Mouse (Mus musculus): ENCODE data around the gene Ccdc60.
A peak's percentile ranks its signal among the peaks of the same experiment; 100 is the strongest.
"Not testable (repeated sequence)": the region's sequence is repeated elsewhere in the genome, so short reads cannot be mapped to it uniquely, and the experiment has no call there.

The Ccdc60 gene

DNA sequence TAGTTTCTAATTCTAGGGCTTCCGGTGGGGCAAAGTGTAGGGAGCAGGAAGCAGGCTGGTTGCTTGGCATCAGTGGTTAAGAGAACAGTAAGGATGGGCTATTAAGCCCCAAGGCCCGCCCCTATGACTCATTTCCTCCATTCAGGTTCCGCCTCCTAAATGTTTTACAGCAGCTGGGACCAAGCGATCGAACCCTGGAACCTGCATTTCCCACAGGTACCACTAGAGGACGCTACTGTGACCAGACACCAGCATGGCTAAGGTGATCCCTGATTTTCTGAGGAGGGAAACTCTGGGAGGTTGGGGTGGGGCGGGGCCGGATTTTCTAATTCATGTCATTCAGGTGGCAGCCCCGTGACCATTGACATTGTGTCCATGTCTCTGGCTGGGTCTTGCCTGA, 96.1 kb downstream of the Ccdc60 start:
- no peak for DNase-seq (ENCODE audit: low spot score in 2 of 2)

DNA sequence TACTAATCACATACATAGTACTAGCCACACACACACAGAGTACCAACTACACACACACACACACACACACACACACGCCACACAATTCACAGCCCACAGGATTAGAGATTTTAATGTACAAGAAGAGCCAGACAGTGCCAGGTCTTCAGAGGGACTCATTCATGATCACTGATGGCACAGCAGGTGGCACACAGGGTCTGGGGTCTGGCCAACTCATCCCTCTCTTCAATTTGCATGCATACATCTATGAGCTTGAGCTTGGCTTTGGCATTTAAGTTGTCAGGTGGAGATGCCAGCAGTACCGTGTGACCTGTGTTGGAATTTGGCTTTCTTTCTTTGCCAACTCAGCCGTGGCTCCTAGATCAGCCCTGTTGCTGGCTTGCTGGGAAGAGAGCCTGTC, 97.2 kb downstream of the Ccdc60 start:
- DNase-seq (ENCODE audit: low spot score in 2 of 2), result no peak

- no peak for DNase-seq (ENCODE audit: low spot score in 2 of 2)
Observed at GRCm38 (mm10) chr5:116189818-116190217, 99.0 kb downstream of the Ccdc60 start.

DNA sequence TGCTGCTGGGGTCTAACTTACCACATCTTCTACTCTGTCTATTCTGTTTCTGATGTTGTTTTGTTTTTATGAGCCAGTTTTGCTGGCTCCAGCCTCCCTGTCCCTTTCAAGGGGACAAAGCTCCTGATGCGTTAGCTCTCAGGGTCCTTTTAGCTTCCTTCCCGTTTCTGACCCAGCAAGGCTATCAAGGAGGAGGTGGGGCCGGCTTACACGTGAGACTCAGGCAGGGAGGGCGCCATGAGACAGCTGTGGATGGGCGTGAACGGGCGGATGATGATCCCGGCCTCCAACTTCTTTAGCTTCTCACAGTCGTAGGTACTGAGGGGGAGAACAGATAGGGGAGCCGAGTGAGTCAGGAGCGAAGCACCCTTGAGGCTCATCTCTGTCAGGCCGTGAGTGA, 108.2 kb downstream of the Ccdc60 start:
- no peak for DNase-seq (ENCODE audit: low spot score in 2 of 2)

DNA sequence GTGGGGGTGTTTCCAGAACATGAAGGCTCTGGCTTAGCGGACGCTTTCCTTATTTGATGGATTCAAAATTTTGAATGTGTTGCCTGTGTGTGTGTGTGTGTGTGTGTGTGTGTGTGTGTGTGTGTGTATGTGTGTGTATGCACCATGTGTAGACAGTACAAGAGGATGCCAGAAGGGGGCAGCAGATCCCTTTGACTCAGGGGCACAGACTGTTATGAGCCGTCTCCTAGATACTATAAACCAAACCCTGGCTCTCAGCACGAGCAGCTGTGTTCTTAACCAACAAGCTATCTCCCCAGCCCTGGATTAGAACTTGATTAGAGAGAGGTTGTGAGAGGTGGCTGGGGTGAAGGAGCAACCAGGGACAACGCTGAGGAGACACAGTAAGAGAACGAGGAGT, 117.1 kb downstream of the Ccdc60 start:
- no peak for DNase-seq (ENCODE audit: low spot score in 2 of 2)

DNA sequence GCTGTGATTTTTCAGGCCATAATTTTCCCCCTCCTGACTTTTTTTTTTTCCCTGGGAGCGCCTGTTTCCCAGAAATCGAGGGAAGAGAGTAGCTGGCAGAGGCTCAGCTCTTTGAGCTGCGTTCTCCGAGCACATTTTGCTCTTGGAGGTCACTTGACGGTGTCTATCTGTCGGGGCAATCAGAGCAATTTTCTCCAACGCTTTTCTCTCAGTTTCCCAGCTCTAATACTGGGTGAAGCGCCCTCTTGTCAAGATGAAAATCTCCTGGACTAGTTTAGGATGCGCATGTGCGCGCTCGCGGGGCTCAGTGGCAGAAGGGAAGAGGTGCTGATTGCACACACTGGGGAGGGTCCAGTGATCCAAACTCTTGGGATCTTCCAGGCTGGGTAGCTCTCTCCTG, 121.8 kb downstream of the Ccdc60 start:
- DNase-seq (ENCODE audit: low spot score in 2 of 2), result no peak

- DNase-seq (ENCODE audit: low spot score in 2 of 2), result no peak
Observed at GRCm38 (mm10) chr5:116165203-116165888, 123.4 kb downstream of the Ccdc60 start.

GRCm38 (mm10) chr5:116154811-116155210, 134.0 kb downstream of the Ccdc60 start:
- DNase-seq (ENCODE audit: low spot score in 2 of 2), result no peak

GRCm38 (mm10) chr5:116146446-116146845, 142.3 kb downstream of the Ccdc60 start:
- not testable (repeated sequence) for DNase-seq (ENCODE audit: low spot score in 2 of 2)

DNA sequence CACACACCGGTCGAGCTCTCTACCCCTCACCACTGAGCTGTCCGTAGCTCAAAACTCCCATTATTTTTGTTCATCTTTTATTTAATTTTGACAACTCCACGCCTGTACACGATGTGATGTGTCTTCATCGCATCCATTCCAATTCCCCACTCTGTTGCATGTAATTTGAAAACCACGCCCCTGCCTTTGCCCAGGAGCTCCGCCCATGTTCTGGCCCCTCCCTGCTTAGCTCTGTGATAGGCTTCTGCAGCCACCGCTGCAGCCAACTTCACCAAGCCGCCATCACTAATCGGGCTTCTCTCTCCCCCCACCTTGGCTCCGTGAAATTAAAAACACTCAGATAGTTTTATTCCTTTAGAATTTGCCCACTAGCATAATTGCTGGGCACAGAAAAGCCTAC, 144.1 kb downstream of the Ccdc60 start:
- no peak for DNase-seq (ENCODE audit: low spot score in 2 of 2)

- no peak for DNase-seq (ENCODE audit: low spot score in 2 of 2)
Observed at GRCm38 (mm10) chr5:116140682-116141081, 148.1 kb downstream of the Ccdc60 start.

GRCm38 (mm10) chr5:116123344-116123743, 165.4 kb downstream of the Ccdc60 start:
- DNase-seq (ENCODE audit: low spot score in 2 of 2), result peak in 1 of 2 experiments; percentile 42

GRCm38 (mm10) chr5:116116567-116116966, 172.2 kb downstream of the Ccdc60 start:
- peak in 1 of 2 experiments; percentile 15 for DNase-seq (ENCODE audit: low spot score in 2 of 2)

- no peak for DNase-seq (ENCODE audit: low spot score in 2 of 2)
Observed at GRCm38 (mm10) chr5:116116110-116116509, 172.7 kb downstream of the Ccdc60 start.

- no peak for DNase-seq (ENCODE audit: low spot score in 2 of 2)
Observed at GRCm38 (mm10) chr5:116115071-116115834, 173.5 kb downstream of the Ccdc60 start.

DNA sequence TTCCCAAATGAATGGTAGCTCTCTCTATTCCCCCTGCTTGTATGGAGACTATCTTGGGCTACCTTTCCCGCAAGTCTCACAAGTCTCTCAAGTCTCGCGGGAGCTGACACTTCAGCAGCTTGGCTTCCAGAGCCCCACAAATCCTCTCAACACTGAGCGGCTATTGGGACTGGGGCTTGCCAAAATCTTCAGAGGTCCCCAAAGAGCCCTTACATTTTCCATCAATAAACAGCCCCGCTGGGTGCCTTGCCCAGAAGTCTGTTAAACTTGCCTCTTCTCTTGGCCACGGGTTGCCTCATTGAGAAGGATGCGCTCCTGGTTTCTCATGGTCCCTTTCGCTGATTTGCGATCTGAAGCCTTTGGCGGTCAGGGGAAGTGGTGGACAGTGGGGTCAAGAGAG, 180.1 kb downstream of the Ccdc60 start:
- no peak for DNase-seq (ENCODE audit: low spot score in 2 of 2)

- DNase-seq (ENCODE audit: low spot score in 2 of 2), result no peak
Observed at GRCm38 (mm10) chr5:116084231-116084630, 204.6 kb downstream of the Ccdc60 start.

- no peak for DNase-seq (ENCODE audit: low spot score in 2 of 2)
Observed at GRCm38 (mm10) chr5:116083081-116083480, 205.7 kb downstream of the Ccdc60 start, which contains the start of gene Tmem233. Gene Tmem233 (minus strand): TSS chr5:116083244.

DNA sequence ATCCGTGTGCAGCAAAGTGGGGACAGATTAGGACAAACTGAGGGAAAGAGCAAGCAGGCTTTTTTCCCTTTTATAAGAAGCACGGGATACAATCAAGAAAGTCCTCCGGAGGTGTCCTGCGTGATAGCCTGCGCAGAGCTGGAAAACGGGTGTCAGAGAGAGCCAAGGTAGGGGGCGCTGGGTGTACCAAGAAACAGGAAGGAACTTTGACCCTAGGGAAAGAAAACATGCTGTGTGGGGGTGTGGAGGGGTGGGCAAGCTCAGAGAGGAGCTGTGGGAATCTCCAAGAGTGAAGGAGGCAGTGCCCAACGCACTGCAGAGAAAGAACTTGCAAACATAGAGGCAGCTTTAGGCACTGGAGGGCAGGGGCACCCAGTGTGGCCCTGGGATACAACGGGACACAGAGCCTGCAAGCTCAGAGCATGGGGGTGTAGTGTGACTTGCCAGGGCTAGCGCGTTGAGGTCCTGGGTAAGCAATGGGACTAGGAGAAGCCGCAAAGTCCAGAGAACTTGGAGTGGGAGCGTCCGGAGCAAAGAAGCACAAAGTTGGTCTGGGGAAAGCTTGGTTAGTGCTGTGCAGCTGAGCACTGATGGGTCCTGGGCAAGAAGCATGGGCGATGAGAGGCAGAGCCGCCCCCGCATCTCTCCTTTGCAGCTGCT, 206.4 kb downstream of the Ccdc60 start:
- DNase-seq (ENCODE audit: low spot score in 2 of 2), result no peak

- no peak for DNase-seq (ENCODE audit: low spot score in 2 of 2)
Observed at GRCm38 (mm10) chr5:116081616-116082015, 207.2 kb downstream of the Ccdc60 start.

DNA sequence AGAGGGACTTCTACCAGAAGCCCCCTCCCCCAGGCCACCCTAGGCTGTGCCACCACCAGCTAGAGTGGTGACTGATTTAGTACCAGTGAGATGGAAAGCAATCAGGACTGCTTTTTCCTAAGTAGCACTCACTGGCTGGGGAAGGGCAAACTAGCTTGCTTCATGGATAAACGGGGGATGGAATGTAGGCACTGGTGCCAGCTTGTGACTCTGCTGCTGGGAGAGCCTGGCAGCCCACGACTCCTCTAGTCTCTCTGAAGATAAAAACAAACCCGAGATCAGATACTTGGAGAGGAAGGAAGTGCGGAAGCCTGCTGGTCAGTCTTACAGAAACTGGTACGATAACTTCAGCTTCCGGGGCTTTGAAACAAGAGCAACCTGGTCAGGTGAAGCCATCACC, 208.0 kb downstream of the Ccdc60 start:
- DNase-seq (ENCODE audit: low spot score in 2 of 2), result no peak
